In the genomic region with DNA sequence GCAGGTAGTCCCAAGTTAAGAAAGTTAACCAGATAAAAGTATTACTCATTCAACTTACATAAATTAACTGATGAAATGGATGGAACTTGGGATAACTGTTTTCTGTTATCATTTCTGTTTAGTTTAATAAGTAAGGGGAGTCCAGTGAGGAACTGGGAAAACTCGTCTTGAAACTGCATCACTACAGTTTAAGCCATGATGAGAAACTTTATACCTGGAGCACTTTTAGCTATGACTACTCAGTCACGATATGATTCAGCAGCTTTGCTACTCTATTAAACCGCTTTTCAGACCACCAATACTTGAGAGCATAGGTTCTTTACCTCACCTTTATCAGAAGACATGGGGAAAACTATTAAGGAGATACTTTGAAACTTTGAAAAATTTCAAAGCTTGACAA, we compare ENCODE assay signal across 7 mouse cellular contexts. TPM values are rescaled to one million over a fixed set of nuclear protein-coding genes. Genes with fewer than 3 reads are reported as not detected.
A peak's percentile ranks its signal among the peaks of the same experiment; 100 is the strongest.
DNase-seq lines count a peak whose midpoint lies in the region; ATAC-seq and TF ChIP-seq lines count a peak whose summit lies in the region.

No protein-coding gene starts in this region.

- no peaks in the 10 kb centered on the region for H3K36me3 ChIP-seq in lung, embryonic 14.5 days (ENCODE audit: insufficient read depth)
- no peaks in the 10 kb centered on the region for H3K36me3 ChIP-seq in forebrain, embryonic 15.5 days
- no peaks in the 10 kb centered on the region for H3K36me3 ChIP-seq in limb, embryonic 10.5 days
- no peaks in the 10 kb centered on the region for H3K36me3 ChIP-seq in stomach, embryonic 15.5 days

- peaks cover 24% of the 10 kb centered on the region for H3K27me3 ChIP-seq in lung, embryonic 14.5 days (ENCODE audit: insufficient read depth, low read length)
- H3K27me3 ChIP-seq in forebrain, embryonic 15.5 days, result no peaks in the 10 kb centered on the region
- peaks cover 80% of the 10 kb centered on the region for H3K27me3 ChIP-seq in limb, embryonic 10.5 days (ENCODE audit: low read depth, poor library complexity, severe bottlenecking)
- 0 out of 2 replicates have a peak, but pooled peaks cover 9% of the 10 kb centered on the region for H3K27me3 ChIP-seq in stomach, embryonic 15.5 days (replicated peaks)

- no peak overlapping the region for H3K27ac ChIP-seq in lung, embryonic 14.5 days (ENCODE audit: low read depth)
- no peak overlapping the region for H3K27ac ChIP-seq in forebrain, embryonic 15.5 days (replicated peaks)
- no peak overlapping the region for H3K27ac ChIP-seq in limb, embryonic 10.5 days
- H3K27ac ChIP-seq in stomach, embryonic 15.5 days, result no peak overlapping the region

- no peaks in the 10 kb centered on the region for H3K9me3 ChIP-seq in lung, embryonic 14.5 days (ENCODE audit: low read depth, low read length)
- H3K9me3 ChIP-seq in forebrain, embryonic 15.5 days, result no peaks in the 10 kb centered on the region
- H3K9me3 ChIP-seq in limb, embryonic 10.5 days (replicated peaks), result no peaks in the 10 kb centered on the region
- no peaks in the 10 kb centered on the region for H3K9me3 ChIP-seq in stomach, embryonic 15.5 days

- 57% methylated on average over 3 of the region's 3 CpGs for WGBS in lung, embryonic 14.5 days
- WGBS in lung, adult 2 months, result 85% methylated on average over 3 of the region's 3 CpGs
- WGBS in forebrain, embryonic 15.5 days, result 61% methylated on average over 3 of the region's 3 CpGs
- 54% methylated on average over 3 of the region's 3 CpGs for WGBS in limb, embryonic 10.5 days
- WGBS in stomach, embryonic 15.5 days, result 74% methylated on average over 3 of the region's 3 CpGs

- DNase-seq in lung, embryonic 14.5 days, result no peak
- DNase-seq in lung, adult 2 months, result no peak
- DNase-seq in limb, embryonic 10.5 days (ENCODE audit: low spot score), result no peak
- no peak for DNase-seq in yolk sac, embryonic 10.5 days (ENCODE audit: low spot score)

- no peak for TF ChIP-seq CTCF in lung, embryonic 14.5 days (IDR thresholded peaks at IDR 0.05; ENCODE audit: low read depth)
- no peak for TF ChIP-seq CTCF in lung, adult 2 months (IDR thresholded peaks at IDR 0.05; ENCODE audit: insufficient read depth, low read length)

- no peak for ATAC-seq in lung, embryonic 14.5 days (ENCODE audit: insufficient read depth)
- ATAC-seq in forebrain, embryonic 15.5 days (replicated peaks), result no peak
- no peak for ATAC-seq in stomach, embryonic 15.5 days (ENCODE audit: insufficient read depth, low FRiP score, low read depth)
- ATAC-seq in inflammation-experienced regulatory T-cells, adult 6 months, result no peak

- peak overlapping the region; percentile 92; the same call in 1 of the 2 replicates for H3K4me2 ChIP-seq in lung, embryonic 14.5 days
- peak overlapping the region; percentile 87 for H3K4me2 ChIP-seq in forebrain, embryonic 15.5 days (replicated peaks)
- no peak overlapping the region; the same call in 1 of the 2 replicates for H3K4me2 ChIP-seq in stomach, embryonic 15.5 days

- peak overlapping the region; percentile 72; the same call in 1 of the 2 replicates for H3K4me3 ChIP-seq in lung, embryonic 14.5 days (ENCODE audit: low read depth, low read length)
- H3K4me3 ChIP-seq in lung, adult 2 months (replicated peaks; ENCODE audit: extremely low read depth, low read depth, low read length), result no peak overlapping the region
- H3K4me3 ChIP-seq in forebrain, embryonic 15.5 days, result peak overlapping the region; percentile 91
- peak overlapping the region; percentile 77; the same call in 1 of the 2 replicates for H3K4me3 ChIP-seq in limb, embryonic 10.5 days
- H3K4me3 ChIP-seq in stomach, embryonic 15.5 days (replicated peaks), result peak overlapping the region; percentile 73; the same call in 1 of the 2 replicates

- no peak for TF ChIP-seq POLR2A in lung, adult 2 months (IDR thresholded peaks at IDR 0.05; ENCODE audit: borderline replicate concordance, extremely low read depth, low read depth, low read length)

- no peaks in the 10 kb centered on the region for H3K4me1 ChIP-seq in lung, embryonic 14.5 days (ENCODE audit: insufficient read depth)
- peaks cover 3% of the 10 kb centered on the region; the same call in 1 of the 2 replicates for H3K4me1 ChIP-seq in lung, adult 2 months (ENCODE audit: control insufficient read depth, insufficient read depth, low read length)
- peaks cover 26% of the 10 kb centered on the region for H3K4me1 ChIP-seq in forebrain, embryonic 15.5 days
- H3K4me1 ChIP-seq in limb, embryonic 10.5 days, result peaks cover 18% of the 10 kb centered on the region
- peaks cover 4% of the 10 kb centered on the region; the same call in 1 of the 2 replicates for H3K4me1 ChIP-seq in stomach, embryonic 15.5 days

- H3K9ac ChIP-seq in lung, embryonic 14.5 days, result no peak overlapping the region
- H3K9ac ChIP-seq in forebrain, embryonic 15.5 days (replicated peaks), result peak overlapping the region; percentile 78; the same call in 1 of the 2 replicates
- H3K9ac ChIP-seq in stomach, embryonic 15.5 days, result no peak overlapping the region

RNA-seq across cellular contexts. Expression of a gene that starts 1.5 kb away (rescaled TPM):
- polyA plus RNA-seq in lung, embryonic 14.5 days (2014; fragmentation: Nextera tagmentation; extraction: Ambion mirVana), result 3.9 TPM in 2 replicates
- 1.3 and 1.4 TPM in 2 replicates for polyA plus RNA-seq in lung, adult 2 months (2012; rRNA removed)
- polyA plus RNA-seq in forebrain, embryonic 15.5 days (2015; fragmentation: Nextera tagmentation; extraction: Ambion mirVana), result 28.6 and 33.3 TPM in 2 replicates
- 1.9 and 2.2 TPM in 2 replicates for polyA plus RNA-seq in limb, embryonic 10.5 days (2016; fragmentation: Nextera tagmentation; extraction: Ambion mirVana)
- 7.0 and 8.3 TPM in 2 replicates for polyA plus RNA-seq in stomach, embryonic 15.5 days (2015; fragmentation: Nextera tagmentation; extraction: Ambion mirVana)
- 10 to 100 TPM in 2 of 3 experiments, 1 to 10 TPM in 1; 9.9 to 15.3 (median 11.0) TPM for polyA plus RNA-seq in inflammation-experienced regulatory T-cells, adult 6 months (2017; shearing (Covaris generic))
